Mouse (Mus musculus) liver, embryonic 14.5 days (tissue): ENCODE data around the gene Tfap2e. TPM values are rescaled to one million over a fixed set of nuclear protein-coding genes. Genes with fewer than 3 reads are reported as not detected.

Source experiments
- ATAC-seq: fragments of 200-750 bp; cut with Nextera tagmentation; 2 replicates; pipeline ENCODE4 v1.8.0; 2017; ENCODE audit warnings: moderate number of reproducible peaks, mild to moderate bottlenecking, moderate library complexity; ENCODE audit not compliant: insufficient read depth
- DNase-seq, 3 experiments: peaks; one replicate each; pipeline ENCODE4 v3.0.0-alpha.2; 2012 to 2013; ENCODE audit warnings: low read depth in 3 of 3, low spot score in 3 of 3
- H3K27ac ChIP-seq: fragments of 300-500 bp; sonication (generic); 2 replicates; pipeline ENCODE4 v1.5.1; 2014; ENCODE audit warnings: moderate library complexity, mild to moderate bottlenecking, control low read depth, inconsistent platforms
- H3K27me3 ChIP-seq: fragments of 300-500 bp; sonication (generic); 2 replicates; pipeline ENCODE4 v1.6.1; 2014; ENCODE audit warnings: mild to moderate bottlenecking, low read length, moderate library complexity; ENCODE audit not compliant: control insufficient read depth, insufficient read depth
- H3K36me3 ChIP-seq: fragments of 300-500 bp; sonication (generic); replicated peaks from 2 replicates; pipeline ENCODE4 v1.6.1; 2014; ENCODE audit warnings: low read depth; ENCODE audit not compliant: control insufficient read depth, insufficient read depth
- H3K4me1 ChIP-seq, 2 experiments: fragments of 200-500 bp in 1 of 2; fragments of 300-500 bp in 1 of 2; sonication (generic) in 1 of 2; replicated peaks; 2 replicates each; pipeline ENCODE4 v1.6.1; 2012 to 2014; ENCODE audit warnings: antibody characterized with exemption in 1 of 2, inconsistent platforms in 1 of 2, low read length in 1 of 2; ENCODE audit not compliant: control insufficient read depth in 2 of 2, insufficient read depth in 2 of 2
- H3K4me2 ChIP-seq: fragments of 300-500 bp; sonication (generic); 2 replicates; pipeline ENCODE4 v1.6.1; 2014; ENCODE audit warnings: low read depth, mild to moderate bottlenecking, control low read depth, moderate library complexity
- H3K4me3 ChIP-seq, 2 experiments: fragments of 200-500 bp in 1 of 2; fragments of 300-500 bp in 1 of 2; sonication (generic) in 1 of 2; 2 replicates each; pipeline ENCODE4 v1.5.1; 2012 to 2014; ENCODE audit warnings: low read depth in 2 of 2, low read length in 2 of 2, mild to moderate bottlenecking in 2 of 2, control low read depth in 1 of 2, inconsistent platforms in 1 of 2, moderate library complexity in 1 of 2; ENCODE audit not compliant: insufficient read depth in 1 of 2
- H3K9ac ChIP-seq: fragments of 300-500 bp; sonication (generic); replicated peaks from 2 replicates; pipeline ENCODE4 v1.6.1; 2014; ENCODE audit warnings: mild to moderate bottlenecking, control low read depth, moderate library complexity
- H3K9me3 ChIP-seq: fragments of 300-500 bp; sonication (generic); 2 replicates; pipeline ENCODE4 v1.6.1; 2016; ENCODE audit warnings: low read length, mixed read lengths; ENCODE audit not compliant: control insufficient read depth
- CTCF ChIP-seq: IDR thresholded peaks from 2 replicates; pipeline ENCODE4 v1.5.1; 2016; ENCODE audit warnings: antibody characterized with exemption, low read depth, control low read depth
- EP300 ChIP-seq: IDR thresholded peaks from 2 replicates; pipeline ENCODE4 v1.6.1; 2016; ENCODE audit warnings: antibody characterized with exemption, low read depth
- WGBS: fragments of 180-500 bp; shearing (Covaris S2); extraction: QIAGEN DNeasy Blood & Tissue Kit; methylation state at CpG from one replicate; pipeline ENCODE4 v1.1.7; 2014; ENCODE audit not compliant: insufficient replicate concordance; 5-methylcytosine and 5-hydroxymethylcytosine counted together
- polyA plus RNA-seq, 2 experiments: library from polyadenylated mRNA; depleted of rRNA in 1 of 2; stranded (reverse) in 1 of 2; unstranded in 1 of 2; fragments of >200 nt; fragmentation: Nextera tagmentation in 1 of 2; extraction: Ambion mirVana in 1 of 2; gene quantifications; 2 replicates each; pipeline versions ENCODE4 v1.2.1 to v1.2.3; 2012 to 2014

The Tfap2e gene
- polyA plus RNA-seq (2012; rRNA removed), result not detected in 2 replicates
- not detected in 2 replicates for polyA plus RNA-seq (2014; fragmentation: Nextera tagmentation; extraction: Ambion mirVana)

DNA sequence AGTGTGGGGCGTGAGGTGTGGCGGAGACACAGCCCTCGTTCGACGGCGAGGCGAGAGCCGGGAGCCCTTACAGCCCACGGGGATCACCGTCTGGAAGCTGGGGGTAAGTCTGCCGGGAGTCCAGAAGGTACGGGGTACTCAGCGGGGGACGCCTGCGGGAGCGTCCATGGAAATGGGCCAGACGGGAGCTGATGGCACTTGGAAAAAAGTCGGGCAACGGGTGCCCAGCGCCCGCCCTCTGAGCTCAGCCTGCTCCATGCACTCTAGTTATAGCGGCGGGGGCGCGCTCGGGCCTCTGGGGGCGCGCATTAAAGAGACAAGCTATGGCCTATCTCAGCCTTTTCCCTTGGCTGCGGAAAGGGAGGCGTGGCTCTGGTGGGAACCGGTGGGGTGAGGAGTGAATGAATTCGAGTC, at the start of gene Tfap2e:
TSS of gene Tfap2e (minus strand) at position 240 of the 414 bp plus-strand sequence.
- no peak for DNase-seq

DNA sequence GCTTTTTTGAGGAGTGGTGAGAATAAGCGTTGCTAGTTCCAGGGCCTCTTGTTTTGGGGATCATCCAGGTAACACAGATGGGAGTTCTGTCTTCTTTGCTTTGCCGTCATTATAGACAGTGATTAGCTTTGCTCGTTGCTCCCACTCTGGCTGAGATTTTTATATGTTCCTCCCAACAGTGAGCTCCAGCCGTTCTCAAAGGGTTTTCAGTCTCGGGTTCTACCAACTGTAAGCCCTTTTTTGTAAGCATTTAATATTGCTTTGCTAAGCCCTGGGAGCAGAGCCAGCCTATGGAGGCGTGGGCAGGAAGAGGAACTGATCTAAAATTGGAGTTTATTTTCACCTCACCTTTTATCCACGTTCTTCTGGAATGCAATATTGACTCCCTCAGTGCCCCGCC, 47.0 kb upstream of the Tfap2e start:
- ATAC-seq (no peak), DNase-seq (no peak)
- H3K4me3 ChIP-seq, result no peak overlapping the region
- TF ChIP-seq EP300 (no peak), CTCF (no peak)
- H3K36me3 ChIP-seq, result no peaks in the 10 kb centered on the region
- no peaks in the 10 kb centered on the region for H3K27me3 ChIP-seq
- H3K4me1 ChIP-seq, result no peaks in the 10 kb centered on the region
- no peak overlapping the region for H3K9ac ChIP-seq
- WGBS, result 65% methylated on average over 8 of the region's 8 CpGs
- H3K27ac ChIP-seq, result no peak overlapping the region
- no peaks in the 10 kb centered on the region for H3K9me3 ChIP-seq
- no peak overlapping the region for H3K4me2 ChIP-seq

More for the DNA sequence above, at the start of gene Tfap2e:
- H3K4me1 ChIP-seq, result no peaks in the 10 kb centered on the region
- no peaks in the 10 kb centered on the region for H3K36me3 ChIP-seq
- TF ChIP-seq CTCF, result no peak
- no peak for TF ChIP-seq EP300
- H3K27me3 ChIP-seq, result peaks cover 78% of the 10 kb centered on the region
- H3K9me3 ChIP-seq, result no peaks in the 10 kb centered on the region
- no peak for ATAC-seq
- H3K4me2 ChIP-seq, result peak within 1 kb of the TSS; percentile 36
- H3K9ac ChIP-seq, result no peak within 1 kb of the TSS
- H3K27ac ChIP-seq, result no peak within 1 kb of the TSS
- 3% methylated on average over 32 of the region's 32 CpGs for WGBS
- peak within 1 kb of the TSS in 1 of 2 experiments; percentile 27; a peak in 2 of 4 replicates for H3K4me3 ChIP-seq

DNA sequence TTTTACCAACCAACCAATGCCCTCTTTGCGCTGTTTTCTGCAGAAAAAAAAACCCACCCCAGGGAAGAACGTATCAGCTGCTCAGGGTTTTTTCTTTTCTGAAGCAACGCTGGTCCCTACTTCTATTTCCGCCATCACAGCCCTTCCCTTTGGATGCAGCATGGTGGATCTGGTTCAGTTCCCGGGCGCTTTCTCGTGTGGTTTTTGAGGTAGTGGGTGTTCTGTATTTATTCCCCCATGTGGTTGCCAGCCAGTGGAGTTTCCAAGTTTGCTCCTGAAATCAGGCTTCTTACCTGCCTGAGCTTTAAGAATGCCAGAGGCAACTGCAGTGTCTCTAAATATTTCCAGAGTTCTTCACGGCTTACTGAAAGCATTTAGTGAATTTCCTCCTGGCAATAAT, 46.5 kb upstream of the Tfap2e start:
- Histone ChIP-seq H3K4me2 (no peak overlapping the region), H3K36me3 (no peaks in the 10 kb centered on the region), H3K9me3 (no peaks in the 10 kb centered on the region), H3K4me3 (no peak overlapping the region), H3K27ac (no peak overlapping the region), H3K27me3 (no peaks in the 10 kb centered on the region), H3K9ac (no peak overlapping the region), H3K4me1 (no peaks in the 10 kb centered on the region)
- no peak for TF ChIP-seq EP300
- ATAC-seq (no peak), DNase-seq (no peak)
- 78% methylated on average over 8 of the region's 8 CpGs for WGBS

DNA sequence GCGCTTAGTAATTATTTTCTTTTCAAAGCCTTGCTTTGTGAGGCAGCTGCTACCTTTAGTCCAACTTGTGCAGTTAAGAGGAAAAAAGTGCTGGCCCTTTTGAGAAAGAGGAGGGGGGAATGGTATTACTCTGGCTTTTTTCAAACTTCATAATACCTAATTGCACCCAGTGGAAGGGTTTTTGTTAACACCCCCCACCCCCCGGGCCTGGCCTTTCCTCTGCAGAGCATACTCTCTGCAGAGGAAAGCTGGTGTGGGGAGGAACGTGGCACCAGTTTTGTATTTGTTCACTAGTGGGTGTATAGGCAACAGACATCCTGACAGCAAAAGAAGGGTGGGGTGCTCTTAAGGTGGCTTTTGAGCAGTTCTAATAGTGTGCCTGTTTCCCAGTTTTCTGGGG, 45.8 kb upstream of the Tfap2e start:
- H3K9me3 ChIP-seq, result no peaks in the 10 kb centered on the region
- no peaks in the 10 kb centered on the region for H3K36me3 ChIP-seq
- 69% methylated on average over 3 of the region's 3 CpGs for WGBS
- no peak overlapping the region for H3K4me3 ChIP-seq
- no peaks in the 10 kb centered on the region for H3K27me3 ChIP-seq
- H3K4me2 ChIP-seq, result no peak overlapping the region
- no peak overlapping the region for H3K9ac ChIP-seq
- TF ChIP-seq CTCF (no peak), EP300 (no peak)
- H3K4me1 ChIP-seq, result no peaks in the 10 kb centered on the region
- ATAC-seq (no peak), DNase-seq (no peak)
- no peak overlapping the region for H3K27ac ChIP-seq

DNA sequence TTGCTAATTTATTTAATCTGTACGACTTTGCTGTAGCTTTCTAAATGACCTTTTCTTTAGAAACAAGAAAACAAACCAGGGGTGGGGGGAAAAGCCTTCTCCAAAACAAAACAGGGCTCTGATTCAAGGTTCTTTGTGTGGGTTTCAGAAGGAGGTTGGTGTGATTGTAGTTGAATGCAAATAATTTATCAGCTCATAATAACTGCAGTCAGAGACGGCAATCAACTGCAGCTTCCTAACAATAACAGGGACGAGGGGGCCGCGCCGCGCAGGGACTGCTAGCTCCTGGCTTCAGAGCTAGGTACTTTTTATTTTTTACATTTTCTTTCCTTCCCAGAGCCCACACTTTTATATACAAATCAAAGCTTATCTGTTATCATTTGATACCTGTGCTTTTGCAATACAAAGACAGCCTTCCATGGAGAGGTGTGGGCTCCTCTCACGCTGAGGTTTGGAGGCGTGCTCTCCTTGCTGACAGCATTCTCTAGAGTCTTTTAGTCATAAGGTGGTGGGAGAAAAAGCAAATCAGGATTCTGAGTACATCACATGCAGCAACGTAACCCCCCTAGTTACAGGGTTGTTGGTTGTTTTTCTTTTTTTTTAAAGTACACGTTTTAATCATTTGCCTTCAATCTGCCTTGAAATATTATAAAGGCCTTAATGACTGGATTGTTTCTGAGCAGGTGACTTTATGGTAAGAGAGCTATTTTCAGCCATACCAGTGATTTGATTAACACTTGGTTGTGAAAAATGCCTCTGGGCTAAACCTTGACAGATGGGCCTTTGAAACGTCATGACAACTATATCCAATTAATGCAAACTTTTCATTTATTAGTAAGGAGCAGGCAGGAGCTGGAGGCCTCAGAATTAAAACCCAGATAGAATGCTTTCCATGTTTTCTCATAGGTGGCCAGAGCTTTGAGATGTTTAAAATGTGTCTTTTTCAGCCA, 44.1 kb upstream of the Tfap2e start:
- Histone ChIP-seq H3K9me3 (no peaks in the 10 kb centered on the region), H3K4me1 (no peaks in the 10 kb centered on the region), H3K9ac (no peak overlapping the region), H3K36me3 (no peaks in the 10 kb centered on the region), H3K4me2 (no peak overlapping the region), H3K27me3 (no peaks in the 10 kb centered on the region), H3K27ac (no peak overlapping the region), H3K4me3 (no peak overlapping the region)
- ATAC-seq (no peak), DNase-seq (no peak)
- no peak for TF ChIP-seq CTCF
- no peak for TF ChIP-seq EP300
- WGBS, result 73% methylated on average over 12 of the region's 12 CpGs
